Mouse (Mus musculus) heart, adult 2 months (tissue): ENCODE results near the gene Gck. TPM values are rescaled to one million over a fixed set of nuclear protein-coding genes. Genes with fewer than 3 reads are reported as not detected.

Source experiments
- DNase-seq, 2 experiments: peaks; one replicate each; pipeline ENCODE4 v3.0.0; 2021
- H3K27ac ChIP-seq: fragments of 200-600 bp; 2 replicates; pipeline ENCODE4 v1.8.1; 2022
- H3K27me3 ChIP-seq: fragments of 200-500 bp; 2 replicates; pipeline ENCODE4 v1.6.1; 2012; ENCODE audit warnings: mild to moderate bottlenecking, low read length, inconsistent platforms, mixed read lengths; ENCODE audit not compliant: control insufficient read depth, insufficient read depth
- H3K36me3 ChIP-seq: fragments of 200-500 bp; 2 replicates; pipeline ENCODE4 v1.6.1; 2012; ENCODE audit warnings: low read length, inconsistent platforms; ENCODE audit not compliant: control insufficient read depth, insufficient read depth
- H3K4me1 ChIP-seq: fragments of 200-500 bp; 2 replicates; pipeline ENCODE4 v1.6.1; 2011; ENCODE audit warnings: low read length; ENCODE audit not compliant: control insufficient read depth, insufficient read depth
- H3K4me3 ChIP-seq: fragments of 200-600 bp; 2 replicates; pipeline ENCODE4 v1.8.1; 2022
- H3K79me2 ChIP-seq: fragments of 200-500 bp; replicated peaks from 2 replicates; pipeline ENCODE4 v1.6.1; 2012; ENCODE audit warnings: mild to moderate bottlenecking, inconsistent platforms, low read length, moderate library complexity, mixed read lengths; ENCODE audit not compliant: control insufficient read depth, insufficient read depth
- H3K9ac ChIP-seq: fragments of 200-500 bp; 2 replicates; pipeline ENCODE4 v1.6.1; 2012; ENCODE audit warnings: low read depth, mild to moderate bottlenecking, control low read depth, inconsistent platforms, low read length, mixed read lengths
- CTCF ChIP-seq: fragments of 200-600 bp; IDR thresholded peaks from 2 replicates; pipeline ENCODE4 v1.8.1; 2022; ENCODE audit warnings: antibody characterized with exemption, mild to moderate bottlenecking, moderate library complexity
- EP300 ChIP-seq: fragments of 200-500 bp; IDR thresholded peaks from 2 replicates; pipeline ENCODE4 v1.6.1; 2011; ENCODE audit warnings: low read depth, low read length, control low read depth; ENCODE audit not compliant: insufficient read depth
- POLR2A ChIP-seq: fragments of 200-500 bp; IDR thresholded peaks from 2 replicates; pipeline ENCODE4 v1.6.1; 2011; ENCODE audit warnings: mild to moderate bottlenecking, low read depth, low read length, control low read depth; ENCODE audit not compliant: insufficient read depth
- WGBS: fragments of 180-500 bp; shearing (Covaris S2); methylation state at CpG from one replicate; pipeline ENCODE4 v1.1.7; 2018; 5-methylcytosine and 5-hydroxymethylcytosine counted together
- intact Hi-C: fragments of 180-260 bp; cut with DNase I; formaldehyde crosslinking; loops from one replicate; pipeline ENCODE4 v1.15.1; 2025
- polyA plus RNA-seq: library from polyadenylated mRNA; depleted of rRNA; stranded (reverse); fragments of >200 nt; gene quantifications from 2 replicates; pipeline ENCODE4 v1.2.3, GENCODE M21; 2012; rRNA removed
- total RNA-seq, 2 experiments: library from RNA; stranded (reverse); gene quantifications; 2 replicates each; pipeline ENCODE4 v1.2.3; 2021

Gene Gck
- total and polyA plus RNA-seq, 3 experiments = 10.4 to 13.9 (median 10.5) TPM

DNA sequence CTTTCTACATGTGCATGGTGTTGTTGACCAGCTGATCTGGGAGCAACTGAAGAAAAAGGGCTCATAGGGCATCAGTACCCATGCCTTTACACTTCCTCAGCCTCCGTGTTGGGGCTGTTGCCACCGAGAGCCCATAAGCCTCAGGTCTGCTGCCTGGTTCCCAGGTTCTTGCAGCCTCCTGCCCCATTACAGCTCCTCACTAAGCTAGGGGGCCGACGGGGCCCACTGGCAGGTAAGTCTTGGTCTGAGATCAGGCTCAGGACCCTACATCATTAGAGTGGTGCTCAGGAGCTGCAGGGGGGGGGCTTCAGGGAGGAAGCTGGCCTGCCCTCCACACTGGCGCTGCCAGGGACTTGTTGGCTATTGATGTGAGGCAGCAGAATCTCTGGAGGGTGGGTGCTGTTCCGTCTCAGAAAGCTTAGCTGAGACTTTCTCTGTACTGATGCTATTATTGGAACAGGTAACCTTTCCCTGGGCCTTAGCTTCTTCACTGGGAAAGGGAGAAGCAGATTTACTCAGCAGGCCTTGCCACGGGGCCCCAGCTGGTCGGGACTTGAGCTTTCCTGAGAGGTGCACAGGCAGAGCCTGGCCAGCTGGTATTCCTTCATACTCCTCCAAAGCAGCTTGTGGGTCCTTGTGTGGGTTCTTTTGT, 93.3 kb downstream of the Gck start:
- WGBS = 80% methylated on average over 8 of the region's 8 CpGs
- no peak overlapping the region for H3K9ac ChIP-seq
- no peak for DNase-seq
- no peaks in the 10 kb centered on the region for H3K27me3 ChIP-seq
- H3K79me2 ChIP-seq = no peaks in the 10 kb centered on the region
- peaks cover 3% of the 10 kb centered on the region for H3K4me1 ChIP-seq
- H3K4me3 ChIP-seq = no peak overlapping the region
- H3K27ac ChIP-seq = no peak overlapping the region
- intact Hi-C loops = no loop called here
- no peaks in the 10 kb centered on the region for H3K36me3 ChIP-seq
- no peak for TF ChIP-seq CTCF
- TF ChIP-seq POLR2A = no peak
- TF ChIP-seq EP300 = no peak

DNA sequence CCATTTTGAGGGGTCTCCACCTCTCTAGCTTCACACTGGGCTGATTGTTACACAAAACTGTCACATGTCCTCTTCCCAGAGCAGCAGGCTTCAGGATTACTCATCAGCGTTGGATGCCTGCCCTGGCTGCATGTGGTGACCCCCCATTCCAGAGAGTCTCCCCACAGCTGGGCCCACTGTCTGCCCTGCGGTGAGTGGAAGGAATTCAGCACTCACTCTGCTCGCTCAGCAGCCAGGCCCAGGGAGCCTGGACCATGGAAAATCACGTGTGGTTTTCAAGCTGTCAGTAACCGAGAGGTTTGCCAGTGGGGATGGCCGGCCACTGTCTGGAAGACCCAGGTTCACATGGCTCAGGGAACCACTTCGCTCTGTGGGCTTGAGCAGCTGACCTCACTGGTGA, 94.0 kb downstream of the Gck start:
- TF ChIP-seq POLR2A = no peak
- 0 out of 2 replicates have a peak, but pooled peaks have one; percentile 12 for TF ChIP-seq EP300
- Histone ChIP-seq H3K4me3 (no peak overlapping the region), H3K4me1 (no peaks in the 10 kb centered on the region; the same call in 1 of the 2 replicates), H3K27ac (peak overlapping the region; percentile 33; the same call in 1 of the 2 replicates), H3K79me2 (no peaks in the 10 kb centered on the region), H3K36me3 (no peaks in the 10 kb centered on the region), H3K27me3 (no peaks in the 10 kb centered on the region), H3K9ac (no peak overlapping the region)
- peak; percentile 69 to 72 for DNase-seq
- WGBS = 45% methylated on average over 7 of the region's 7 CpGs
- intact Hi-C loops = no loop called here

DNA sequence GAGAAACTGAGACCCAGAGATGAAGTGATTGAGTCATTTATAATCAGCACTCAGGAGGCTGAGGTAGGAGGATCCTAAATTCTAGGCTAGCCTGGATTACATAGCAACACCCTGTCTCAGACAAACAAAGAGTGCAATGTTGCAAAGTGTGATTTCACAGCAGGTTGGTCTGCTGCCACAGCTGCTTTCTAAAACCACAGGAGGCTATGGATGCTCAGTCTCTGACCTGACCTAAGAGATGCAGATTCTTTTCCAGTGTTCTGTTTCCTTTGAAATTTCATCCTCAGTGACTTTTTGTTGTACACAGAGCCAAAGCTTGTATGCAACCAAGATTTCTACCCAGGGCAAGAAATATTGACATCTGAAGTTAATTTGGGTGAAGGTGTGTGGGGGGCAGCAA, 94.4 kb downstream of the Gck start:
- H3K27me3 ChIP-seq = no peaks in the 10 kb centered on the region
- no peak overlapping the region for H3K27ac ChIP-seq
- DNase-seq = no peak
- TF ChIP-seq POLR2A = no peak
- no peak for TF ChIP-seq EP300
- no peak for TF ChIP-seq CTCF
- no peaks in the 10 kb centered on the region for H3K79me2 ChIP-seq
- H3K9ac ChIP-seq = no peak overlapping the region
- H3K4me3 ChIP-seq = no peak overlapping the region
- intact Hi-C loops = no loop called here
- H3K36me3 ChIP-seq = no peaks in the 10 kb centered on the region
- H3K4me1 ChIP-seq = no peaks in the 10 kb centered on the region; the same call in 1 of the 2 replicates

DNA sequence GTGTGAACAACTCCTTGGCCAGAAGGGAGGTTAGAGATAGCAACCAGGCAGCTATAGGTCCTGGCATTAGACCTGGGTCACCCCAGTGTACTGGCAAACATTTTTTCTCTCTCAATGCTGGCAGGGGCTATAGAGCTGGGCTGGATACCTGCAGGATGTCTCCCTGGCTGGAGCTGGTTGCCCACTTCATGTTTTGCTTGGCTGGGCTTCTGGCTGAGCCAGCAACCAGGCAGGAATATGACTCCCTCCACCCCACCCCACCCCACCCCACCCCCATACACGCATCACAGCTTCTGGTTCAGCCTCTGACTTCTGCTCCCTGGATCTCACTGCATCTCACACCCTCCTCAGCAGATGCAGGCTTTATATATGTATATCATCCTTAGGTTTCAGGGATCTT, 97.6 kb downstream of the Gck start:
- H3K4me3 ChIP-seq = no peak overlapping the region
- no peaks in the 10 kb centered on the region; the same call in 1 of the 2 replicates for H3K4me1 ChIP-seq
- no peaks in the 10 kb centered on the region for H3K79me2 ChIP-seq
- intact Hi-C loops = no loop called here
- WGBS = 32% methylated on average over 1 of the region's 1 CpGs
- H3K27ac ChIP-seq = no peak overlapping the region
- H3K27me3 ChIP-seq = no peaks in the 10 kb centered on the region
- TF ChIP-seq POLR2A (no peak), EP300 (no peak), CTCF (no peak)
- DNase-seq = no peak
- H3K9ac ChIP-seq = no peak overlapping the region
- no peaks in the 10 kb centered on the region for H3K36me3 ChIP-seq

DNA sequence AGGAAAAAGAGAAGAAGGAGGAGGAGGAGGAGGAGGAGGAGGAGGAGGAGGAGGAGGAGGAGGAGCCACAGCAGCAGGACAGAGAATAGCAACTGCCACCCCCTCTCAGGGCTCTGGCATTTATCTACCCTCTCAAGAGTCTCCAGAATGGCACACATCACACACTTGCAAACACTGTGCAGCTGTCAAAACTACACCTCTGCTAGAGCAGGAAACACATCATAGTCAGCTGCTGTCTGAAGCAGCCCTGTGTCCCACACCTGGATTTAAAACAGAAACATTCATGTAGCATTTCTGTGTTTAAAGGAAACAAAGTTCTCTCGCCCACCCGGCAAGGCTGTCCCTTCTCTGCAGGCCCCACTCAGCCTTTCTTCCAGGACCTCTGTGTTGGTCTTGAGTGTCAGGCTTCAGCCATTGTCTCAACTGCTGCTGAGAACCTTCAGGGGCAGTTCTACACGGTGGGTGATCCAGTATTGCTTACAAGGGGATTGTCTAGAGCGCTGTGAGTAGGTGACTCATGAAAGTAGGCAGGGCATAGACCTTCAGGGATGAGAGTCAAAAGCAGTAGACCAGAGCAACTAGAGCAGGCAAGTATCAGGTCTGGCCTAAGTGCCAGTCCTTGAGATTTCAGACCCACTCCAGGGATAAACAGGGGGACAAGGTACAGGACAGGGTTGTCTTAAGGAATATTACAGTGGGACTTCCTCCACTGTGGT, 98.7 kb downstream of the Gck start:
- Histone ChIP-seq H3K4me3 (no peak overlapping the region), H3K27me3 (no peaks in the 10 kb centered on the region), H3K36me3 (no peaks in the 10 kb centered on the region), H3K27ac (no peak overlapping the region), H3K9ac (no peak overlapping the region), H3K4me1 (peaks cover 5% of the 10 kb centered on the region), H3K79me2 (no peaks in the 10 kb centered on the region)
- no peak for DNase-seq
- 60% methylated on average over 4 of the region's 4 CpGs for WGBS
- no peak for TF ChIP-seq POLR2A
- TF ChIP-seq EP300 = no peak
- no peak for TF ChIP-seq CTCF
- intact Hi-C loops = no loop called here

Other genes starting within 250 kb of the Gck start
- gene Mrps24, start 234.4 kb downstream of the Gck start, total RNA-seq = 100 to 1,000 TPM; 151 to 166 TPM
- 136 and 178 TPM in 2 replicates for gene Mrps24, start 234.4 kb downstream of the Gck start, polyA plus RNA-seq
- gene Urgcp, start 187.7 kb downstream of the Gck start, total RNA-seq = 10 to 100 TPM; 58.5 to 69.8 TPM
- gene Urgcp, start 187.7 kb downstream of the Gck start, polyA plus RNA-seq = 26.1 and 35.7 TPM in 2 replicates
- 10 to 100 TPM; 25.7 to 29.2 TPM for gene Dbnl, start 161.6 kb downstream of the Gck start, total RNA-seq
- gene Dbnl, start 161.6 kb downstream of the Gck start, polyA plus RNA-seq = 24.4 and 25.6 TPM in 2 replicates
- gene Pgam2, start 146.3 kb downstream of the Gck start, total RNA-seq = 100 to 1,000 TPM; 743 to 848 TPM
- gene Pgam2, start 146.3 kb downstream of the Gck start, polyA plus RNA-seq = 1,153 and 1,176 TPM in 2 replicates
- gene Polm, start 112.1 kb downstream of the Gck start, total RNA-seq = 1 to 10 TPM; 2.1 to 3.3 TPM
- gene Polm, start 112.1 kb downstream of the Gck start, polyA plus RNA-seq = 6.3 and 11.2 TPM in 2 replicates
- 10 to 100 TPM; 18.6 to 19.9 TPM for gene Aebp1, start 88.1 kb downstream of the Gck start, total RNA-seq
- 25.6 and 33.3 TPM in 2 replicates for gene Aebp1, start 88.1 kb downstream of the Gck start, polyA plus RNA-seq
- 10 to 100 TPM; 30.9 to 42.6 TPM for gene Pold2, start 71.8 kb downstream of the Gck start, total RNA-seq
- 49.1 and 58.1 TPM in 2 replicates for gene Pold2, start 71.8 kb downstream of the Gck start, polyA plus RNA-seq
- 100 to 1,000 TPM; 463 to 551 TPM for gene Myl7, start 51.3 kb downstream of the Gck start, total RNA-seq
- 1,125 and 1,658 TPM in 2 replicates for gene Myl7, start 51.3 kb downstream of the Gck start, polyA plus RNA-seq
- 10 to 100 TPM; 53.4 to 62.2 TPM for gene Ykt6, start 5.6 kb upstream of the Gck start, total RNA-seq
- gene Ykt6, start 5.6 kb upstream of the Gck start, polyA plus RNA-seq = 46.3 and 71.2 TPM in 2 replicates
- 1 to 10 TPM; 4.8 to 5.2 TPM for gene Camk2b, start 116.3 kb upstream of the Gck start, total RNA-seq
- 10.7 and 12.9 TPM in 2 replicates for gene Camk2b, start 116.3 kb upstream of the Gck start, polyA plus RNA-seq
- gene A730071L15Rik, start 249.9 kb upstream of the Gck start, total RNA-seq = not detected
- gene A730071L15Rik, start 249.9 kb upstream of the Gck start, polyA plus RNA-seq = 0.09 TPM in 1 of 2 replicates, not detected in the other